Mouse (Mus musculus) neural tube, embryonic 13.5 days (tissue): ENCODE results near the gene Mapk8ip2. TPM values are rescaled to one million over a fixed set of nuclear protein-coding genes. Genes with fewer than 3 reads are reported as not detected.
"Not testable (repeated sequence)": the region's sequence is repeated elsewhere in the genome, so short reads cannot be mapped to it uniquely, and the experiment has no call there.

Experiments
- ATAC-seq: fragments of 200-750 bp; cut with Nextera tagmentation; 2 replicates; pipeline ENCODE4 v1.8.0; 2017; ENCODE audit warnings: low read depth, mild to moderate bottlenecking, moderate TSS enrichment, moderate library complexity
- H3K27ac ChIP-seq: fragments of 300-500 bp; sonication (generic); replicated peaks from 2 replicates; pipeline ENCODE4 v1.5.1; 2015; ENCODE audit warnings: moderate library complexity, mild to moderate bottlenecking, inconsistent platforms
- H3K27me3 ChIP-seq: fragments of 300-500 bp; sonication (generic); 2 replicates; pipeline ENCODE4 v1.6.1; 2015; ENCODE audit warnings: mild to moderate bottlenecking, inconsistent platforms
- H3K36me3 ChIP-seq: fragments of 300-500 bp; sonication (generic); 2 replicates; pipeline ENCODE4 v1.6.1; 2015; ENCODE audit warnings: mild to moderate bottlenecking, inconsistent platforms
- H3K4me1 ChIP-seq: fragments of 300-500 bp; sonication (generic); replicated peaks from 2 replicates; pipeline ENCODE4 v1.6.1; 2015; ENCODE audit warnings: inconsistent platforms
- H3K4me2 ChIP-seq: fragments of 300-500 bp; sonication (generic); 2 replicates; pipeline ENCODE4 v1.6.1; 2015; ENCODE audit warnings: inconsistent platforms, mild to moderate bottlenecking, moderate library complexity
- H3K4me3 ChIP-seq: fragments of 300-500 bp; sonication (generic); 2 replicates; pipeline ENCODE4 v1.5.1; 2015; ENCODE audit warnings: mild to moderate bottlenecking, inconsistent platforms
- H3K9ac ChIP-seq: fragments of 300-500 bp; sonication (generic); 2 replicates; pipeline ENCODE4 v1.6.1; 2015; ENCODE audit warnings: moderate library complexity, mild to moderate bottlenecking, inconsistent platforms
- H3K9me3 ChIP-seq: fragments of 300-500 bp; sonication (generic); 2 replicates; pipeline ENCODE4 v1.6.1; 2016; ENCODE audit warnings: inconsistent platforms
- WGBS: fragments of 180-500 bp; shearing (Covaris S2); methylation state at CpG from one replicate; pipeline ENCODE4 v1.1.7; 2015; 5-methylcytosine and 5-hydroxymethylcytosine counted together
- polyA plus RNA-seq: library from polyadenylated mRNA; unstranded; fragments of >200 nt; fragmentation: Nextera tagmentation; extraction: Ambion mirVana; gene quantifications from 2 replicates; pipeline ENCODE4 v1.2.1, GENCODE M21; 2015

The Mapk8ip2 gene
- polyA plus RNA-seq, 1 experiment from 2014 or later, result 77.3 TPM

GRCm38 (mm10) chr15:89429352-89430221 is 24.1 kb upstream of the Mapk8ip2 start, which contains the start of the genes C730034F03Rik, Gm44502 and Chkb:
Gene C730034F03Rik, plus strand, starts transcription at chr15:89429589.
Gene Gm44502, minus strand, starts transcription at chr15:89429696.
Gene Chkb, minus strand, starts transcription at chr15:89429908.
- ATAC-seq, result peak; percentile 95
- peak within 1 kb of the TSS; percentile 96 for H3K27ac ChIP-seq
- under 1% methylated on average over 70 of the region's 70 CpGs for WGBS

GRCm38 (mm10) chr15:89430341-89430740 is 23.4 kb upstream of the Mapk8ip2 start:
- Histone ChIP-seq H3K9ac (peak overlapping the region; percentile 87), H3K4me2 (peak overlapping the region; percentile 95), H3K9me3 (no peaks in the 10 kb centered on the region), H3K36me3 (peaks cover 25% of the 10 kb centered on the region), H3K4me3 (peak overlapping the region; percentile 77), H3K27me3 (no peaks in the 10 kb centered on the region), H3K27ac (peak overlapping the region; percentile 96), H3K4me1 (peaks cover 33% of the 10 kb centered on the region)
- 46% methylated on average over 6 of the region's 6 CpGs for WGBS
- ATAC-seq, result no peak

More at GRCm38 (mm10) chr15:89429352-89430221, 24.1 kb upstream of the Mapk8ip2 start, which contains the start of the genes C730034F03Rik, Gm44502 and Chkb:
- Histone ChIP-seq H3K27me3 (no peaks in the 10 kb centered on the region), H3K4me3 (peak within 1 kb of the TSS; percentile 77), H3K9ac (peak within 1 kb of the TSS; percentile 87), H3K9me3 (no peaks in the 10 kb centered on the region), H3K4me2 (peak within 1 kb of the TSS; percentile 95), H3K36me3 (peaks cover 25% of the 10 kb centered on the region), H3K4me1 (peaks cover 33% of the 10 kb centered on the region)

GRCm38 (mm10) chr15:89430771-89431170 is 22.9 kb upstream of the Mapk8ip2 start:
- not testable (repeated sequence) for H3K27ac ChIP-seq, ATAC-seq, H3K4me3 ChIP-seq, H3K9ac ChIP-seq, H3K9me3 ChIP-seq, H3K27me3 ChIP-seq
- WGBS, result 84% methylated on average over 8 of the region's 9 CpGs
- H3K4me2 ChIP-seq, result peak overlapping the region; percentile 95
- H3K4me1 ChIP-seq, result peaks cover 30% of the 10 kb centered on the region
- peaks cover 21% of the 10 kb centered on the region for H3K36me3 ChIP-seq

GRCm38 (mm10) chr15:89431271-89431670 is 22.4 kb upstream of the Mapk8ip2 start:
- no peak overlapping the region for H3K4me2 ChIP-seq
- no peak overlapping the region for H3K27ac ChIP-seq
- no peak for ATAC-seq
- WGBS, result 88% methylated on average over 3 of the region's 3 CpGs
- no peaks in the 10 kb centered on the region for H3K27me3 ChIP-seq
- no peak overlapping the region for H3K9ac ChIP-seq
- H3K4me1 ChIP-seq, result peaks cover 30% of the 10 kb centered on the region
- no peak overlapping the region for H3K4me3 ChIP-seq
- H3K36me3 ChIP-seq, result peaks cover 16% of the 10 kb centered on the region
- H3K9me3 ChIP-seq, result no peaks in the 10 kb centered on the region

- Histone ChIP-seq H3K27me3 (no peaks in the 10 kb centered on the region), H3K4me3 (no peak overlapping the region), H3K9ac (0 out of 2 replicates have a peak overlapping the region, but pooled peaks have one; percentile 3), H3K36me3 (peaks cover 11% of the 10 kb centered on the region), H3K9me3 (no peaks in the 10 kb centered on the region), H3K27ac (no peak overlapping the region), H3K4me1 (peaks cover 30% of the 10 kb centered on the region), H3K4me2 (no peak overlapping the region)
- 94% methylated on average over 6 of the region's 6 CpGs for WGBS
- no peak for ATAC-seq
Observed at GRCm38 (mm10) chr15:89431806-89432205, 21.9 kb upstream of the Mapk8ip2 start.

GRCm38 (mm10) chr15:89432946-89433345 is 20.8 kb upstream of the Mapk8ip2 start:
- WGBS, result 91% methylated on average over 4 of the region's 4 CpGs

GRCm38 (mm10) chr15:89434136-89434535 is 19.6 kb upstream of the Mapk8ip2 start:
- Histone ChIP-seq H3K9me3 (no peaks in the 10 kb centered on the region), H3K9ac (no peak overlapping the region), H3K27me3 (no peaks in the 10 kb centered on the region), H3K4me1 (peaks cover 20% of the 10 kb centered on the region), H3K4me3 (no peak overlapping the region), H3K36me3 (no peaks in the 10 kb centered on the region), H3K27ac (no peak overlapping the region), H3K4me2 (no peak overlapping the region)
- WGBS, result 85% methylated on average over 3 of the region's 3 CpGs
- ATAC-seq, result no peak

More at GRCm38 (mm10) chr15:89432946-89433345, 20.8 kb upstream of the Mapk8ip2 start:
- no peaks in the 10 kb centered on the region; the same call in 1 of the 2 replicates for H3K36me3 ChIP-seq
- no peak overlapping the region for H3K9ac ChIP-seq
- H3K9me3 ChIP-seq, result no peaks in the 10 kb centered on the region
- H3K27me3 ChIP-seq, result no peaks in the 10 kb centered on the region
- no peak for ATAC-seq
- peaks cover 30% of the 10 kb centered on the region for H3K4me1 ChIP-seq
- H3K4me2 ChIP-seq, result no peak overlapping the region
- H3K4me3 ChIP-seq, result no peak overlapping the region
- H3K27ac ChIP-seq, result no peak overlapping the region

GRCm38 (mm10) chr15:89435878-89436277 is 17.8 kb upstream of the Mapk8ip2 start:
- Histone ChIP-seq H3K4me1 (peaks cover 11% of the 10 kb centered on the region; the same call in 1 of the 2 replicates), H3K4me2 (no peak overlapping the region), H3K9ac (no peak overlapping the region), H3K27me3 (no peaks in the 10 kb centered on the region), H3K36me3 (no peaks in the 10 kb centered on the region), H3K27ac (no peak overlapping the region), H3K9me3 (no peaks in the 10 kb centered on the region), H3K4me3 (no peak overlapping the region)
- 90% methylated on average over 5 of the region's 5 CpGs for WGBS
- no peak for ATAC-seq

GRCm38 (mm10) chr15:89442486-89443070 is 11.1 kb upstream of the Mapk8ip2 start:
- no peak overlapping the region for H3K4me2 ChIP-seq
- no peaks in the 10 kb centered on the region for H3K27me3 ChIP-seq
- 39% methylated on average over 8 of the region's 8 CpGs for WGBS
- H3K4me3 ChIP-seq, result no peak overlapping the region
- no peaks in the 10 kb centered on the region for H3K4me1 ChIP-seq
- H3K9ac ChIP-seq, result no peak overlapping the region
- no peaks in the 10 kb centered on the region for H3K9me3 ChIP-seq
- H3K36me3 ChIP-seq, result no peaks in the 10 kb centered on the region
- no peak overlapping the region for H3K27ac ChIP-seq
- no peak for ATAC-seq

GRCm38 (mm10) chr15:89452906-89453864 is 528 bp upstream of the Mapk8ip2 start:
- Histone ChIP-seq H3K9ac (peak overlapping the region; percentile 91), H3K4me3 (peak overlapping the region; percentile 73), H3K36me3 (peaks cover 20% of the 10 kb centered on the region), H3K4me2 (peak overlapping the region; percentile 91), H3K9me3 (no peaks in the 10 kb centered on the region), H3K4me1 (peaks cover 32% of the 10 kb centered on the region), H3K27me3 (peaks cover 16% of the 10 kb centered on the region; the same call in 1 of the 2 replicates), H3K27ac (peak overlapping the region; percentile 83)
- WGBS, result 5% methylated on average over 24 of the region's 24 CpGs
- ATAC-seq, result peak; percentile 87

GRCm38 (mm10) chr15:89454857-89455256 is 1.1 kb downstream of the Mapk8ip2 start:
- Histone ChIP-seq H3K9me3 (no peaks in the 10 kb centered on the region), H3K4me3 (peak overlapping the region; percentile 73), H3K9ac (peak overlapping the region; percentile 91), H3K27ac (peak overlapping the region; percentile 83), H3K4me1 (peaks cover 32% of the 10 kb centered on the region), H3K27me3 (peaks cover 13% of the 10 kb centered on the region; the same call in 1 of the 2 replicates), H3K4me2 (peak overlapping the region; percentile 91), H3K36me3 (peaks cover 36% of the 10 kb centered on the region)
- WGBS, result 25% methylated on average over 4 of the region's 6 CpGs
- peak; percentile 19; the same call in 1 of the 2 replicates for ATAC-seq
